Comparison of ENCODE assay signal across 24 mouse cellular contexts in genomic region chr5:67826935-67827334, GRCm38 (mm10).
"Had no signal": no experiment of that assay in that cellular context is flagged by ENCODE, and none has a peak within 500 bp of the region (broad histone marks: within the 10 kb centered on the region; RNA-seq: fewer than 3 reads in every experiment).

No protein-coding gene starts in this region.

- H3K27me3 ChIP-seq: heart, embryonic 13.5 days; heart, embryonic 15.5 days; hindbrain, embryonic 13.5 days; hindbrain, embryonic 15.5 days; kidney, embryonic 15.5 days; limb, embryonic 12.5 days; liver, embryonic 12.5 days had no signal

- ATAC-seq: hindbrain, postnatal 0 days; intestine, embryonic 16.5 days; liver, embryonic 12.5 days had no signal

- H3K27ac ChIP-seq: heart, adult 2 months; heart, embryonic 13.5 days; heart, embryonic 15.5 days; hindbrain, embryonic 13.5 days; hindbrain, embryonic 15.5 days; hindbrain, postnatal 0 days; kidney, embryonic 15.5 days; kidney, postnatal 0 days; layer of hippocampus, adult 2 months; left cerebral cortex, adult 2 months; limb, embryonic 10.5 days; limb, embryonic 12.5 days; liver, embryonic 12.5 days had no signal

- H3K4me2 ChIP-seq: heart, embryonic 11.5 days; heart, embryonic 13.5 days; heart, embryonic 15.5 days; hindbrain, embryonic 13.5 days; hindbrain, embryonic 15.5 days; kidney, embryonic 15.5 days; limb, embryonic 12.5 days; liver, embryonic 12.5 days had no signal

- H3K36me3 ChIP-seq: heart, embryonic 13.5 days; heart, embryonic 15.5 days; hindbrain, embryonic 13.5 days; hindbrain, embryonic 15.5 days; kidney, embryonic 15.5 days; limb, embryonic 10.5 days; limb, embryonic 12.5 days; liver, embryonic 12.5 days had no signal

- DNase-seq: gastrocnemius, postnatal 14 days; gastrocnemius, postnatal 36 days; heart, postnatal 14 days; heart, postnatal 36 days; kidney, adult 11 months; kidney, adult 2 months; kidney, adult 9 months; kidney, postnatal 25 days; kidney, postnatal 4 days had no signal

- H3K9me3 ChIP-seq: heart, embryonic 13.5 days; heart, embryonic 15.5 days; hindbrain, embryonic 13.5 days; hindbrain, embryonic 15.5 days; kidney, embryonic 15.5 days; limb, embryonic 10.5 days; limb, embryonic 12.5 days; liver, embryonic 12.5 days had no signal

- H3K4me3 ChIP-seq: heart, adult 2 months; heart, embryonic 13.5 days; heart, embryonic 15.5 days; hindbrain, embryonic 13.5 days; hindbrain, embryonic 15.5 days; kidney, embryonic 15.5 days; layer of hippocampus, adult 2 months; left cerebral cortex, adult 2 months; limb, embryonic 10.5 days; limb, embryonic 12.5 days; liver, embryonic 12.5 days had no signal

- H3K9ac ChIP-seq: heart, embryonic 13.5 days; heart, embryonic 15.5 days; hindbrain, embryonic 13.5 days; hindbrain, embryonic 15.5 days; kidney, embryonic 15.5 days; limb, embryonic 12.5 days; liver, embryonic 12.5 days had no signal

- H3K4me1 ChIP-seq: hindbrain, embryonic 15.5 days; limb, embryonic 12.5 days had no signal
